Mouse (Mus musculus): Measurements from ENCODE around the gene Nrgn. TPM values are rescaled to one million over a fixed set of nuclear protein-coding genes. Genes with fewer than 3 reads are reported as not detected.

Gene Nrgn
- polyA plus RNA-seq, 1 experiment from 2014 or later: 2.9 TPM

DNA sequence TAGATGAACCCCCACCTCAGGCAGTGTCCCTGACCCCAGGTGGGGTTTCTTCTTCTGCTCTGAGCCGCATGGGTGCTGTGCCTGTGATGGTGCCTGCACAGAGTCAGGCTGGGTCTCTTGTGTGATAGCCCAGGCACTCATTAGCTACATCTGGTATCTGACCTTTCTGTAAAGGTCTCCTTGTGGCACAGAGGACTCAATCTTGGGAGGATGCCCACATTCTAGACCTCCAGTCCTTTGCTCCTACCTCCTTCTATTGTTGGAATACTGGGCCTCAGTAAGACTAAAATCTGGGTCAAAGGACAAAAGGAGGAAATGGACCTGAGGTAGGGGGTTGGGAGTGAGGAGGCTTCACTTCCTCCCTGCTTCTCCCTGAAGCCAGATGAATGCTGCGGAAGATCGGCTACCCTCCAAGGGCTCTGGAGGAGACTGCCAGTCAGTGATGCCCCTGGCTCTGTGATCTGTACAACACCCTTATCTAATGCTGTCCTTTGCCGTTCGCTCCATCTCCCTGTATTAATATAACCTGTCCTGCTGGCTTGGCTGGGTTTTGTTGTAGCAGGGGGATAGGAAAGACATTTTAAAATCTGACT lies 14.9 kb downstream of the Nrgn start:
- no peak for DNase-seq (ENCODE audit: low spot score, missing footprints)
- no peak for ATAC-seq (ENCODE audit: low FRiP score)
- no peak overlapping the region for H3K27ac ChIP-seq (ENCODE audit: low read depth, low read length)
- H3K36me3 ChIP-seq (ENCODE audit: control insufficient read depth, insufficient read depth, low read length): no peaks in the 10 kb centered on the region
- H3K4me1 ChIP-seq (ENCODE audit: control insufficient read depth, insufficient read depth, low read length): no peaks in the 10 kb centered on the region
- H3K4me2 ChIP-seq: no peak overlapping the region
- H3K9ac ChIP-seq (ENCODE audit: low read length): no peak overlapping the region
- WGBS: 77% methylated on average over 5 of the region's 5 CpGs
- H3K27me3 ChIP-seq (ENCODE audit: control insufficient read depth, insufficient read depth, low read length): peaks cover 4% of the 10 kb centered on the region; the same call in 1 of the 2 replicates
- H3K4me3 ChIP-seq (ENCODE audit: low read depth, low read length): no peak overlapping the region
- H3K9me3 ChIP-seq (ENCODE audit: control insufficient read depth, low read length): no peaks in the 10 kb centered on the region

DNA sequence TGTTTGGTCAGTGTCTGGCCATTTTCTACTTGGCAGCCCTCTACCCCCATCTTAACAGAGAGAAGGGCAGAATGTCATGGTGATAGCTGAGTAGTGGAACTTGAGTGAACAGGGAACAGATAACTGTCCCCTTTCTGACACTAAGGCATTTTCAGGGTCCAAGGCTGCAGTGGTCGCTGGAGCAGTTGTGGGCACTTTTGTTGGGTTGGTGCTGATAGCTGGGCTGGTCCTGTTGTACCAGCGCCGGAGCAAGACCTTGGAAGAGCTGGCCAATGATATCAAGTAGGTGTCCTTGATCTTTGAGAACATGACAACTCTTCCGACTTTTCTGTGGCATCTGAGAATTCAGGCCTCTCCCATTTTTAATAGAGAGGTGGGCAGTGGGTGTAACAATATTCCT lies 15.9 kb downstream of the Nrgn start:
- Histone ChIP-seq H3K9ac (ENCODE audit: low read length) (no peak overlapping the region), H3K4me1 (ENCODE audit: control insufficient read depth, insufficient read depth, low read length) (no peaks in the 10 kb centered on the region), H3K4me3 (ENCODE audit: low read depth, low read length) (no peak overlapping the region), H3K4me2 (no peak overlapping the region), H3K36me3 (ENCODE audit: control insufficient read depth, insufficient read depth, low read length) (no peaks in the 10 kb centered on the region), H3K9me3 (ENCODE audit: control insufficient read depth, low read length) (no peaks in the 10 kb centered on the region), H3K27me3 (ENCODE audit: control insufficient read depth, insufficient read depth, low read length) (peaks cover 10% of the 10 kb centered on the region; the same call in 1 of the 2 replicates), H3K27ac (ENCODE audit: low read depth, low read length) (no peak overlapping the region)
- no peak for DNase-seq (ENCODE audit: low spot score, missing footprints)
- no peak for ATAC-seq (ENCODE audit: low FRiP score)
- WGBS: 87% methylated on average over 4 of the region's 4 CpGs

DNA sequence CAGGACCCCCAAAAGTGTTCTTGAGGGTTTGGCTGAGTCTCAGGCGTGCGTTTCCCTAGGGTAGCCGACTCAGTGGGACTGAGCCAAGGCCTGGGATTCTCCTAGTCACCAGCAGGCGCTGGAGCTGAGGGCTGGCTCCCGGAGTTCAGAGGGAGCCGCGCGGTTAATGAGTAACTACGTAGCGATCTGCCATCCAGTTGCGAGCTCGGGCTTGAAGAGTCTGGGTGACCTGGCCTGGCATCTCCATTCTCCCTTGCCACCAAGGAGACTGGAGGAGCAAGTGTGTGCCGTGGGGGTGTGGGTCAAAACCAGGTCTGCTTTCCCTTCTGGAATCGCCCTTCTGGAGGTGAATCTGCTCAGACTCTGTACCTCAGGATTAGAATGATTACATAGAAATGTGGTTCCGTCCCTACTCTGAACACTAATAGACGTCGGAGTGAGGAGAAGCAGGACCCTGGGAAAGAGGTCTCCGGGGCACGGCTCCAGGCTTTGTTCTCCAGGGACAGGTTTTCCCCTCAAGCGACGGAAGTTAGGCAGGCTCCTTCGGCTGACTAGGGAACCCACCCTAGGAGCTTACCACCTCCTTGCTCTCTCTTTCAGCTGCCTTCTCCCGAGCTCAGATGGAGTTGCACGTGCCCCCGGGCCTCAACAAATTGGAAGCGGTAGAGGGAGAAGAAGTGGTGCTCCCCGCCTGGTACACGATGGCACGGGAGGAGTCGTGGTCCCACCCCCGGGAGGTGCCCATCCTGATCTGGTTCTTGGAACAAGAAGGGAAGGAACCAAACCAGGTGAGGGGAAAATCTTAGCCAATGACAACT lies 21.6 kb downstream of the Nrgn start:
- Histone ChIP-seq H3K4me2 (peak overlapping the region; percentile 38), H3K9me3 (ENCODE audit: control insufficient read depth, low read length) (peaks cover 2% of the 10 kb centered on the region; the same call in 1 of the 2 replicates), H3K9ac (ENCODE audit: low read length) (peak overlapping the region; percentile 22; the same call in 1 of the 2 replicates), H3K36me3 (ENCODE audit: control insufficient read depth, insufficient read depth, low read length) (no peaks in the 10 kb centered on the region), H3K4me1 (ENCODE audit: control insufficient read depth, insufficient read depth, low read length) (peaks cover 15% of the 10 kb centered on the region), H3K27me3 (ENCODE audit: control insufficient read depth, insufficient read depth, low read length) (peaks cover 55% of the 10 kb centered on the region), H3K27ac (ENCODE audit: low read depth, low read length) (no peak overlapping the region), H3K4me3 (ENCODE audit: low read depth, low read length) (peak overlapping the region; percentile 15)
- WGBS: 1% methylated on average over 31 of the region's 31 CpGs
- ATAC-seq (ENCODE audit: low FRiP score) (peak; percentile 73; the same call in 1 of the 2 replicates), DNase-seq (ENCODE audit: low spot score, missing footprints) (peak; percentile 95)

DNA sequence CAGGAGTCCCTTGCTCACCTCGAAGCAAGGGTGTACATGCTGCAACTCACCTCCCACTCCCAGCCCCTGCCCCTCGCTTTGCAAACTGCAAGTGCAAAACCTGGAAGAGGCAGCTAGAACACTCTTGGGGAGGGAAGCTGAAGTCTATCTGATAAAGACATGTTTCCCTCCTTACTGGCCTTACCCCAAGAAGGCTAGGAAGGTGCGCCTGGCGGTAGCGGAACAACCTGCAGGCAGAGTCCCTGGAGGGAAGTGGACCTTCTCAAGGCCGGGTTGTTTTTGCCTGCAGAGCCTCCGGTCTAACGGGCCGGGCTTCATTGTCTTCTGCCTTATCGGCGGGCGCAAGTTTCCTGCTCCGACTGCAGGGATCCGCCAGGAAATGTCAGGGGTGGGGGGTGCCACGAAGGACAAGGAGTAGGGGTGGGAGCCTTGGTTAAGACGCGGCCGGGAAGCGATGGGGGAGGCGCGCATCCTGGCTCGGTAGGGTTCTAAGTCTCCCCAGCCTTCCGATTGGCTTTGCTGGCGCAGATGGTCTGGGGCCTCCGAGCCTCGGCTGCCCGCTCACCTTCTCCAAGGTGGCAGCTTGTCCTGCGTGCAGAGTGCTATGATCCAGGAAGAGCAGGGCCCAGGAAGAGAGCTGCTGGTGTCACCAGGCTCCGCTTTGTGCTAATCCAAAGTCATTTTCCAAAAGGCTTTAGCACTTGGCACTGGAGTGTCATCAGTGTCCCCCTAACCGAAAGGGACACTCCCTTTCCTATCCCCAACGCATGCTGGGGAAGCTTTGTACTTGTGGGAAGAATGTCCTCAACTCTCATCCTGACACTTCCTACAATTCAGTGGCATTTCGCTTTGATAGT lies 22.4 kb downstream of the Nrgn start:
- under 1% methylated on average over 32 of the region's 32 CpGs for WGBS
- H3K9me3 ChIP-seq (ENCODE audit: control insufficient read depth, low read length): peaks cover 3% of the 10 kb centered on the region; the same call in 1 of the 2 replicates
- peak overlapping the region; percentile 13; the same call in 1 of the 2 replicates for H3K9ac ChIP-seq (ENCODE audit: low read length)
- no peaks in the 10 kb centered on the region for H3K36me3 ChIP-seq (ENCODE audit: control insufficient read depth, insufficient read depth, low read length)
- no peak overlapping the region for H3K27ac ChIP-seq (ENCODE audit: low read depth, low read length)
- DNase-seq (ENCODE audit: low spot score, missing footprints) (peak; percentile 94), ATAC-seq (ENCODE audit: low FRiP score) (peak; percentile 43)
- H3K4me3 ChIP-seq (ENCODE audit: low read depth, low read length): peak overlapping the region; percentile 15
- peak overlapping the region; percentile 38 for H3K4me2 ChIP-seq
- peaks cover 15% of the 10 kb centered on the region for H3K4me1 ChIP-seq (ENCODE audit: control insufficient read depth, insufficient read depth, low read length)
- peaks cover 60% of the 10 kb centered on the region for H3K27me3 ChIP-seq (ENCODE audit: control insufficient read depth, insufficient read depth, low read length)

DNA sequence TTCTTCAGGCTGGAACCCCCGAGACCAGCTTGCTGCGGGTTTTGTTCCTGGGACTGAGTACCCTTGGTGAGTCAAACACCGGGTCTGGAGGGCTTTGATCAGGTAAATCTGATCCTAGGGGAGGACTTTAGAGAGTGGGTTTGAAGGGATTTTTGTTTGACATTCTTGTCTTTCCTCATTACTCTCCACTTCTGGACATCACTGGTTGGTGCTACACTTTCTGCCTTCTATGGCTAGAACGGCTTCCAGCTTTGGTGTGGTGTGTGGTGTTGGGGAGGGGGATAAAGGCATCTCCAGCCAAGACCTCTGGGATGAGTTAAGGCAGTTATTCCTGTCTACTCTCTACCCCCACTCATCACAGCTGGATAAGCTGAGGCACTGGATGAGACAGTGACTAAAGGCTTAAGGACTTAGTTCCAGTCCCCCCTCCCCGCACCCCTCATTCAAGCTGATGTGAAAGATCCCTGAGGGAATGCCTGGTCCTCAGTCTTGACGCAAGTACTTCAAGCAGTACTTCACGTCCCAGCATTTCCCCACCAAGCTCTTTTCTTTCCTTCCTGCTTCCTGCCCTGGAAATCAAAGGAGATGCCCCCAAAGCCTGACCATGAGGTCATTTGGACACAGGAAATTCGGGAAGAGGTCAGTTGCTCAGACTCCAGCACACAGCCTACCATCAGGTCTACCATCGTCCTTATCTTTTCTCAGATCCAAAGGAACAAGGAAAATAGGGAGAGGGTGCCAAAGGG lies 24.3 kb downstream of the Nrgn start:
- Histone ChIP-seq H3K4me3 (ENCODE audit: low read depth, low read length) (no peak overlapping the region), H3K4me2 (no peak overlapping the region; the same call in 1 of the 2 replicates), H3K27ac (ENCODE audit: low read depth, low read length) (no peak overlapping the region; the same call in 1 of the 2 replicates), H3K4me1 (ENCODE audit: control insufficient read depth, insufficient read depth, low read length) (peaks cover 15% of the 10 kb centered on the region), H3K9ac (ENCODE audit: low read length) (peak overlapping the region; percentile 4; the same call in 1 of the 2 replicates), H3K36me3 (ENCODE audit: control insufficient read depth, insufficient read depth, low read length) (no peaks in the 10 kb centered on the region), H3K9me3 (ENCODE audit: control insufficient read depth, low read length) (peaks cover 3% of the 10 kb centered on the region; the same call in 1 of the 2 replicates), H3K27me3 (ENCODE audit: control insufficient read depth, insufficient read depth, low read length) (peaks cover 60% of the 10 kb centered on the region)
- peak; percentile 91 for DNase-seq (ENCODE audit: low spot score, missing footprints)
- ATAC-seq (ENCODE audit: low FRiP score): no peak
- 18% methylated on average over 9 of the region's 9 CpGs for WGBS

DNA sequence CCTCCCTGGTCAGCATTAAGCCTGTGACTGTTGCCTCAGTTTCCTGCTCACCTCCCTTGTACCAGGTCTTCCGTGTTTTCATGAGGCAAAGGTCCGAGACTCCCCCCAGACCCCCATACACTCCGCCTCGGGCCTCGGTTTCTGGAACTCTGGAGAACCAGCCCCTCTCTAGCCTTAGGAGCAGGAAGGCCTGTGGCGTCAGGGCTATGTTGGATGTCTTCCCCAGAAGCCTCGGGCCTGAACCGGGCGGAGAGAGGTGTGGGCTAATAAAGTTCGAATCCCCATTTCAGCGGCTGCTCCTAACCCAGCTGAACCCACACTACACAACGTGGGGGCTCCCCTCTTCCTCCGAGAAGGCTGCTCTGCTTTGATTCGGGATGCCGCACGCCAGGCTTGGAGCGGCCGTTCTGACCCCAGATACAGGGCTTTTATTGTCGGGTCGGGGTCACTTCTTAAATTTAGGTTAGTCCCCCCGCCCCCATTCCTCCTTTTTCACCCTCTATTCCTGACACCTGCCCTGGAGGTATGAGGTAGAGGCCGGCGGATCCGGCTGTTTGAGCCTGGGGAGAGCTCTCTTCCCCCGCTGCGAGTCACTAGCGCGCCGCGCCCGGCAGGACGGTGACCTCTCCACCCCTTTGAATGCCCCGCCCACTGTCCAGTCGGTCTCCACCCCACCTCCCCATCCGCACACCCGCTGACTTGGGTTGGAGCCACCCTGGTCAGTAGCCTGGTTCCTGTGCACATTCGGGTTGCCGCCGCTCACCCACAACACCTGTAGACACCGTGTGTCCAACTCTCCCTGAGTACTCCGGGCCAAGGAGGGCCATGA lies 25.1 kb downstream of the Nrgn start, which contains the start of gene Esam:
Gene Esam, plus strand, starts transcription at position 683 of the 829 bp plus-strand sequence.
- DNase-seq (ENCODE audit: low spot score, missing footprints) (peak; percentile 93), ATAC-seq (ENCODE audit: low FRiP score) (peak; percentile 33)
- peaks cover 5% of the 10 kb centered on the region for H3K36me3 ChIP-seq (ENCODE audit: control insufficient read depth, insufficient read depth, low read length)
- peaks cover 15% of the 10 kb centered on the region for H3K4me1 ChIP-seq (ENCODE audit: control insufficient read depth, insufficient read depth, low read length)
- H3K27me3 ChIP-seq (ENCODE audit: control insufficient read depth, insufficient read depth, low read length): peaks cover 57% of the 10 kb centered on the region
- H3K9me3 ChIP-seq (ENCODE audit: control insufficient read depth, low read length): peaks cover 3% of the 10 kb centered on the region; the same call in 1 of the 2 replicates
- H3K27ac ChIP-seq (ENCODE audit: low read depth, low read length): no peak within 1 kb of the TSS; the same call in 1 of the 2 replicates
- peak within 1 kb of the TSS; percentile 7; the same call in 1 of the 2 replicates for H3K4me3 ChIP-seq (ENCODE audit: low read depth, low read length)
- WGBS: 2% methylated on average over 41 of the region's 41 CpGs
- peak within 1 kb of the TSS; percentile 19 for H3K4me2 ChIP-seq
- H3K9ac ChIP-seq (ENCODE audit: low read length): peak within 1 kb of the TSS; percentile 27

DNA sequence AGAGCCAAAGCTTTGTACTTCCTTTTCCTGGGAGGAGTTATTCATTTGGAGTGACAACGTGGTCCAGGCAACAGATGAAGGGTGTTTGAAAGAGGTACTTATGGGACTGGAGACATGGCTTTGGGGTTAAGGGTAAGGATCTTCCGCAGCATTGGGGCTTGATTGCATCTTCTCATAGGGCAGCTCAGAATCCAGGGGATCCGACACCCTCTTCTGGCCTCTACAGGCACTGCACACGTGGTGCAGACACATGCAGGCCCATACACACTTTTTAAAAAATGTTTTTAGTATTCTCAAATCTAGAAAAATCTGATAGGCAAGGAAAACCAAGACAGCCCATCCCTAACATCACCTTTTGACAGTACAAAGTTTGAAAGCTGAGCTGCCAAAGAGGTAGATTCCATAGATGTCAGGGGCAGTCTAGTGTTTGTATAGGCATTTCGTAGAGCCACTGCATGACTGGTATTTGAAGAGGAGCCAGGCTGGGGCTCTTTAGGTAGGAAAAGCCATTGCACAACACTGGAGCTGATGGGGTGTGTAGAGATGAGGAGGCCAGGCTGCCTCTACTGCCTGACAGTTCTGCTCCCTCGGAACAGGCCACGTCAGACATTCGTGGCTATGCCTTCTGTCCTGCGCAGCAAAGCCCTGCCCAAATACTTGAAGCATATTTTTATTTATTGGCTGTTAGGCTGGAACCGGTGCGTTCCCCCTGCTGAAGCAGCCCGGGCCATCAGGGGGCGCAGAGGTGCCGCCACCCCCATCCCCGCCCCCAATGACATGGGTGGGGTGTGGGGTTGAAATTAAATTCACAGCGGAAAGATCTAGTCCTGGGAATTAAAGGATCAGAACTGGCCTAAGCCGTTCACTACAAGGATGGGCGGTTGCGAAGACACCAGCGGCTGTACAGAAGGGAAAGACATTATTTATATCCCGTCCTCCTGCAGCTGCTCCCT lies 26.0 kb downstream of the Nrgn start:
- 20% methylated on average over 21 of the region's 21 CpGs for WGBS
- DNase-seq (ENCODE audit: low spot score, missing footprints): peak; percentile 92

More for the DNA sequence above, 26.0 kb downstream of the Nrgn start:
- Histone ChIP-seq H3K4me3 (ENCODE audit: low read depth, low read length) (no peak overlapping the region), H3K27ac (ENCODE audit: low read depth, low read length) (no peak overlapping the region), H3K27me3 (ENCODE audit: control insufficient read depth, insufficient read depth, low read length) (peaks cover 51% of the 10 kb centered on the region), H3K4me1 (ENCODE audit: control insufficient read depth, insufficient read depth, low read length) (peaks cover 15% of the 10 kb centered on the region), H3K36me3 (ENCODE audit: control insufficient read depth, insufficient read depth, low read length) (peaks cover 5% of the 10 kb centered on the region), H3K4me2 (peak overlapping the region; percentile 19; the same call in 1 of the 2 replicates), H3K9me3 (ENCODE audit: control insufficient read depth, low read length) (peaks cover 3% of the 10 kb centered on the region; the same call in 1 of the 2 replicates), H3K9ac (ENCODE audit: low read length) (no peak overlapping the region)
- ATAC-seq (ENCODE audit: low FRiP score): peak; percentile 17; the same call in 1 of the 2 replicates
